ENCODE assay signal across 13 mouse cellular contexts in the genomic region with DNA sequence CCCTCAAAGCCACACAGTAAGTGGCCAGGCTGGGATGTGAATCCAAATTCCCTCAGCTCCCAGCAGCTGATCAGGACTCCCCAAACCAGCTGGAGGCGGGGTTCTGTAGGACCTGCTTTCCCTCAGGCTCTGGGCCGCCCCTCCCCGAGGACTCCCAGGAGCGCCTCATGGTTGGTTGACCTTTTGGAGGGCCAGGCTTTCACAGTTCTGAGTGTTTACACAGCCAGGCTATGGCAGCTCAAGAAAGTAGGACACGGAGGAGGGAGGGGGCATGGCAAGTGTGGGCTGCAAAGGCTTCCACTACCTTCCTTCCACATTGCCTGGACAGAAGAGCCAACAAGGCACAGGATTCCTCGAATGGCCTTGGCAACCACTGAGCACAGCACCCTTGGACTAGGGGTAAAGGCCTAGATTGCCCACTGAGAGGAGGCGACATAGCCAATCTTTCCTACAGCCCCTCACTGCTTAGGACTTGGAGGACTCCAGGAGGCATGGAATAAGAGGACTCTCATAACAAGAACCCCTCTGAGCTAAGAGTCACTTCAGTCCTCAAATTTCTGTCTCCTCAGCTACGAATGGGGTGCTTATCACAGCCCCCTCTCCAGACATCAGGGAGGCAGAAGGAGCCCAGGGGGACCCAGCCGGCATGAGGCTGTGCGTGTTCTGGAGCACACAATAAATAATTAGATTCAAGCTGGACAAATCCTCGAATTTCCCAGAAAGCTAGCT. TPM values are rescaled to one million over a fixed set of nuclear protein-coding genes. Genes with fewer than 3 reads are reported as not detected.
DNase-seq lines count a peak whose midpoint lies in the region; ATAC-seq and TF ChIP-seq lines count a peak whose summit lies in the region.
"Had no signal": no experiment of that assay in that cellular context is flagged by ENCODE, and none has a peak within 500 bp of the region (broad histone marks: within the 10 kb centered on the region; RNA-seq: fewer than 3 reads in every experiment).

No protein-coding gene starts in this region.

- intact Hi-C loops in left cerebral cortex, adult 2 months (cut with DNase I) = no loop called here

- peak; percentile 90 for ATAC-seq in lung, embryonic 16.5 days (ENCODE audit: low read depth)
- peak; percentile 65; the same call in 1 of the 2 replicates for ATAC-seq in stomach, postnatal 0 days (ENCODE audit: low FRiP score, low TSS enrichment)
- no peak for ATAC-seq in erythroblast, adult 5-6 weeks (replicated peaks; ENCODE audit: low FRiP score, poor library complexity, severe bottlenecking)
- ATAC-seq: activated CD4-positive, CD25-positive, alpha-beta regulatory T cell, adult 4 months had no signal

- no peaks in the 10 kb centered on the region for H3K9me3 ChIP-seq in lung, embryonic 16.5 days (ENCODE audit: control insufficient read depth, low read length)
- no peaks in the 10 kb centered on the region for H3K9me3 ChIP-seq in stomach, postnatal 0 days (ENCODE audit: control insufficient read depth, low read length)
- H3K9me3 ChIP-seq: G1E; limb, embryonic 13.5 days had no signal

- no peaks in the 10 kb centered on the region for H3K27me3 ChIP-seq in lung, embryonic 16.5 days (ENCODE audit: control insufficient read depth, insufficient read depth, low read depth, low read length)
- H3K27me3 ChIP-seq in stomach, postnatal 0 days (ENCODE audit: control insufficient read depth, insufficient read depth, low read length) = no peaks in the 10 kb centered on the region
- H3K27me3 ChIP-seq: limb, embryonic 13.5 days had no signal

- H3K4me1 ChIP-seq in lung, embryonic 16.5 days (replicated peaks; ENCODE audit: control insufficient read depth, insufficient read depth, low read length) = peaks cover 6% of the 10 kb centered on the region
- no peaks in the 10 kb centered on the region for H3K4me1 ChIP-seq in stomach, postnatal 0 days (replicated peaks; ENCODE audit: control insufficient read depth, insufficient read depth)
- H3K4me1 ChIP-seq: megakaryocyte, embryonic 14.5 days had no signal

- H3K4me2 ChIP-seq in lung, embryonic 16.5 days (ENCODE audit: low read depth, low read length) = peak overlapping the region; percentile 26
- H3K4me2 ChIP-seq in stomach, postnatal 0 days (replicated peaks; ENCODE audit: low read depth) = no peak overlapping the region
- H3K4me2 ChIP-seq: limb, embryonic 13.5 days had no signal

- no peak overlapping the region for H3K9ac ChIP-seq in lung, embryonic 16.5 days (ENCODE audit: low read length)
- H3K9ac ChIP-seq in stomach, postnatal 0 days (ENCODE audit: low read length) = no peak overlapping the region
- H3K9ac ChIP-seq: limb, embryonic 13.5 days had no signal

- TF ChIP-seq CTCF in left cerebral cortex, adult 2 months (IDR thresholded peaks at IDR 0.05) = no peak
- no peak for TF ChIP-seq CTCF in stomach, postnatal 0 days (IDR thresholded peaks at IDR 0.05; ENCODE audit: low read depth)

- peak; percentile 15 for DNase-seq in embryo, embryonic 10.5 days (ENCODE audit: low spot score)
- no peak for DNase-seq in embryo, embryonic 11 days
- DNase-seq in left cerebral cortex, adult 2 months (ENCODE audit: extremely low spot score in 1 of 2, low spot score in 2 of 2) = no peak
- DNase-seq in left cerebral cortex, adult 9 months (ENCODE audit: low spot score in 2 of 2) = no peak
- DNase-seq in stomach, postnatal 0 days (ENCODE audit: low spot score) = peak; percentile 54
- no peak for DNase-seq in urinary bladder, postnatal 36 days (ENCODE audit: low spot score in 2 of 2)
- DNase-seq: layer of hippocampus, adult 9-11 months had no signal

- no peaks in the 10 kb centered on the region for H3K36me3 ChIP-seq in lung, embryonic 16.5 days (ENCODE audit: control insufficient read depth, insufficient read depth, low read length)
- H3K36me3 ChIP-seq in stomach, postnatal 0 days (ENCODE audit: control insufficient read depth, insufficient read depth, low read length) = no peaks in the 10 kb centered on the region
- H3K36me3 ChIP-seq: G1E; limb, embryonic 13.5 days had no signal

- 24% methylated on average over 11 of the region's 11 CpGs for WGBS in lung, embryonic 16.5 days
- 40% methylated on average over 11 of the region's 11 CpGs for WGBS in stomach, postnatal 0 days

- peak overlapping the region; percentile 11; the same call in 1 of the 2 replicates for H3K27ac ChIP-seq in left cerebral cortex, adult 2 months
- H3K27ac ChIP-seq in lung, embryonic 16.5 days (ENCODE audit: low read length) = peak overlapping the region; percentile 88
- H3K27ac ChIP-seq in stomach, postnatal 0 days (replicated peaks) = no peak overlapping the region
- H3K27ac ChIP-seq: limb, embryonic 13.5 days had no signal

- no peak for TF ChIP-seq EP300 in stomach, postnatal 0 days (optimal IDR thresholded peaks at IDR 0.05)

- no peak overlapping the region for H3K4me3 ChIP-seq in left cerebral cortex, adult 2 months
- H3K4me3 ChIP-seq in lung, embryonic 16.5 days (ENCODE audit: low read length) = no peak overlapping the region
- no peak overlapping the region for H3K4me3 ChIP-seq in stomach, postnatal 0 days (ENCODE audit: low read depth, low read length)
- H3K4me3 ChIP-seq: limb, embryonic 13.5 days; megakaryocyte, embryonic 14.5 days had no signal

RNA-seq across cellular contexts. Expression of gene Lingo1, which starts 29.5 kb away (rescaled TPM):
- 100 to 1,000 TPM; 481 to 504 TPM for total RNA-seq in left cerebral cortex, adult 2 months (2021)
- 3.2 and 3.3 TPM in 2 replicates for polyA plus RNA-seq in lung, embryonic 16.5 days (2015; fragmentation: Nextera tagmentation; extraction: Ambion mirVana)
- 0.99 and 1.2 TPM in 2 replicates for polyA plus RNA-seq in stomach, postnatal 0 days (2015; fragmentation: Nextera tagmentation; extraction: Ambion mirVana)
- not detected in 2 replicates for total RNA-seq in erythroblast, adult 5-6 weeks (2015; ENCODE audit: low replicate concordance)
- total RNA-seq in erythroblast, adult 5-6 weeks (2017; ENCODE audit: low replicate concordance) = not detected in 2 replicates
- polyA plus RNA-seq: activated CD4-positive, CD25-positive, alpha-beta regulatory T cell, adult 4 months; G1E had no signal

Comparison
In these comparisons a context has a peak if more than half of its experiments do, and no peak if none do; other contexts are left out.
1. DNase-seq: peak in embryo, embryonic 10.5 days (single experiment) and stomach, postnatal 0 days (single experiment); none in embryo, embryonic 11 days (single experiment), left cerebral cortex, adult 2 months (0 of 2), left cerebral cortex, adult 9 months (0 of 2) and urinary bladder, postnatal 36 days (0 of 2).
2. RNA of gene Lingo1, which starts 29.5 kb away (total RNA-seq): 481 to 504 TPM in left cerebral cortex, adult 2 months; not detected in erythroblast, adult 5-6 weeks; every median in the first group is over 100 times any median in the second.